Mouse (Mus musculus) adipocyte (in vitro differentiated cells): ENCODE results near the gene Afm.

ENCODE experiments used
- DNase-seq: peaks from one replicate; pipeline ENCODE4 v3.0.0-alpha.2; 2016; ENCODE audit warnings: low spot score

Afm gene

DNA sequence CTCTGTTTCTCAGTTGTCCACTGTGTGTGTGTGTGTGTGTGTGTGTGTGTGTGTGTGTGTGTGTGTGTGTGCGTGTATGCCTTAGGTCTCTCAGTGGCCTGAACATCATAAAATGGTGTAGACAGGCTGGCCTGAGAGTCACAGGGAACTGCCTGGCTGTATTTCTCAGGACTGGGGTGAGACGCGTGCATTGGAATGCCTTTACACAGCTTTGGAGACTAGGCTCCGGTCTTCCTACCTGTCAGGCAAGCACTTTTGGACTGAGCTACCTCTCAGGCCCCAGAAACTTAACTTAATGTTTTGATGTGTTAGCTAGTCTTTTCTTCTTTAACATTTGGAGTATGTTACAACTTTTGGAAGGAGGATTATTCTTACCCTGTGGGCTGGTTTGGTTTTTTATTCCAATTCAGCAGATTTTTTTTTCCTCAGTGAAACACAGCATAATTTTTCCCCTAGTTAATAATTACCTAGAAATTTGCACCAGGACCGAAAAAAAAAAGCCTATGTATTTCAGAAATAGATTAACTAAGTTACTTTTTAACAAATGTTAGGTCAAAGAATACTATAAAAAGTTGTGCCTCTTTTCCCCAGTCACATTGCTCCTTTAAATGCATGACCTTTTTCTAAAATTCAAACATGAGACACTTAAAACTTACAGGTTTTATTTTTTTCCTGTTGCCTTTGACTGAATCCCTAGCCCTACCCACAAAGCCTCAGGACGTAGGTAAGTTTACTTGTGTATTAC is at the start of gene Afm:
Gene Afm, plus strand, starts transcription at position 577 of the 745 bp plus-strand sequence.
- DNase-seq, result no peak

DNA sequence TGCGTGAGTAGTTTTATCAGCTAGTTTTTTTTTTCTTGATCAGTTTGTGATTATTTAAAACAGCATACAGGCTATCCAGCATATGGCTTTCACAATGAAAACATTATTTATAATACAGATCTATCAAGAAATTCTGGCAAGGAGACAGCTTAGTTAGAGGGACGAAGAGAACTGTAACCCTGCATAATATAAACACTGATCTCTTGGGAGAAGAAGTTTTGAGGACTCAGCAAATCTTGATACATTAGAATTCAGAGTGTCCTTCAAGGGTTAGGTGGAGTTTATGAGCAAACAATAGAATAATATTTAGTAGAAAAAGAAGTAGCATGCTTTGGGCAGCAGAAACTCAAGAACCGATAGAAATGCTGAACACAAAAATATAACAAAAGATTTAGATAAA is 47.9 kb upstream of the Afm start:
- DNase-seq, result no peak

DNA sequence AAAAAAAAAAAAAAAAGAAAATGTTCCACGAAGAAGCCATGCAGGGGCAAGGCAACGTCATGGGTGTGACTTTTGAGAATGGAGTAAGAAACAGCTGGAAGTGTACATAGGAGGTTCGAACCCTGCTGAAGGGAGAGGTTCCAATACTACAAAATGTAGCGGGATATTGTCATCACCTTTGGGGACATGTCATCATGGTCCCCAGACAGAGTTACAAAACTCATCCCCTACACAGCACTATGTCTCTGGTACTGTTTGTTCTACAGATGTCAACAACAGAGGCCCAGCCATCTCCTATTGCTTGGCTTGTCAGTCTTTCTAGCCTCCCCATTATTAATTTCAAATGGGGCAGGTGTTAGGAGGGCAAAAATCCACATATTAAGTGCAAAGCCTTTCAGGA is 44.8 kb upstream of the Afm start:
- no peak for DNase-seq

DNA sequence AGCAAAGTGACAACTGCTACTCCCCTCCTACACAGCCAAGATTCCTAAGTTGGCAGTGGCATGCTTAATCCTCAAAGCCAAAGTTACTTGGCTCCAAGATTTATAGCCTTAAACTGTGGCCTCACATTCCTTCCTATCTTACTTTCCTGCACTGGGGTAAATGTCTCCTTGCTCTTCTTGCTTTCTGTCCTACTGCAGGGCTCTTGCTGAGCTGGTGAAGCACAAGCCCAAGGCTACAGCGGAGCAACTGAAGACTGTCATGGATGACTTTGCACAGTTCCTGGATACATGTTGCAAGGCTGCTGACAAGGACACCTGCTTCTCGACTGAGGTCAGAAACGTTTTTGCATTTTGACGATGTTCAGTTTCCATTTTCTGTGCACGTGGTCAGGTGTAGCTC is 44.4 kb upstream of the Afm start:
- peak; percentile 40 for DNase-seq

DNA sequence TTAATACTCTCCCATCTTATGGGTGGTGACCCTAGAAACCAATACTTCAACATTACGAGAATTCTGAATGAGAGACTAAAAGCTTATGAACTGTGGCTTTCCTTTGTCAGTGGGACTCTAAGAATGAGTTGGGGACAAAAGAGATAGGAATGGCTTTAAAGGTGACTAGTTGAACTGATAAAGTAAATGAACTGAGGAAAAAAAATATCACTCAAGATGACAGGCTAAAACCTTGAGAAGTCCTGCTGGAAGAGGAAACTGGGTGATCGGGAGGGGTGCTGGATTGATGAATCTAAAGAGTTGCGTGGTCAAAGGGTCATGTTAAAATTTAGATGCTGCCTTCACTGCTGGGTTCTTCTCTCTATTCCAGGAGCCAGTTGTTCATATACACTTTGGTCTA is 42.0 kb upstream of the Afm start:
- DNase-seq, result no peak

DNA sequence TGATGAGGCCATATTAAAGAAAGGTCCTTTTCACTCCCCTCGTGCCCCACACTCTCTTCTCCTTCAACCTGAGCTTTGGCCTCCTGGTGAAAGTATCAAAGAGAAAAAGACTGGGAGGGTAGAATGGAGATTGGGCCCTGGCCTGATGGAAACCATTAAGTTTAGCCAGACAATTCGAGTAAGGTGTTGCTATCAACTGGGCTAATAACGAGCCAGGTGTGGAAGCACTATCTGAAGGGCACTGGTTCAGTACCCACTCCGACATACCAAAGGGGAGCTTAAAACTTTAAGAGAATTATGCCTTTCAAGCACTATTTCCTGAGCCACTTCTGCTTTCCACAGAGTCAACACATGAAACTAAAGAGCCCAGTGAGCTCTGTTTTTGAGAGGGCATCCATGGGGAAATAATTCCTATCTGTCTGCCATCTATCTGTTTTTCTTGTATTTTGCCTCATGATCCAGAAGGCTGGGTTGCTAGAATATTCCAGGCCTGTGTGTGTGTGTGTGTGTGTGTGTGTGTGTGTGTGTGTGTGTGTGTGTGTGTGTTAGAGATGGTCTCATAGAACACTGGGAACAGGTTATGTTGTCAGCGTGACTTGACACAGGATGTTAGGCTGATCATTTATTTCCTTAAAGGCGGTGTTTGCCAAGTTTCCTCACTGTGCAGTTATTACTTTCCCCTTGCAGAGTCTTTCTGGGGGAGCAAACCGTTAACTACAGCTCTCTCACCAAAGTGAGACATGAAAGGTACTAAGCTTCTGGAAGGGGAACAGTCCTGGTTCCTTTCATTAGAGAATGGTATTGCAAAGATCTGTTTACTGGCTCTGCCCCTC is 41.2 kb upstream of the Afm start:
- DNase-seq, result no peak

DNA sequence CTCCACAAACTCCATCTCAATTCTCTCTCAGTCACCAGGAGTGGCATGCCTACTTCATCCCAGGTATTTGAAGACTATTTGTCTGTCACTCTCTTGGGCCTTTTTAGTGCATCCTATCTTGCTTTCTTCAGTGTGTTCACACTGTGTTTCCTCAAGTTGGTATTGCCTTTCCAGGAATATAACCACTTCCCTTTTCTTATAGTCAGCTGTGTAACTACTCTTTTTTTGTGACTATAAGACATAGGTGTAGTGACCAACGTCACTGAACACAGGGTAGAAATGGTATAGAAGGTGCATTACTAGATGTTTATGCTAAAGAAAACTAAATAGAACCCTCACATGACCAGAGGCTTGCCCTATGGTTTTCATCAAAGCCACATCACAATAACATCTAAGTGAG is 39.8 kb upstream of the Afm start:
- no peak for DNase-seq

DNA sequence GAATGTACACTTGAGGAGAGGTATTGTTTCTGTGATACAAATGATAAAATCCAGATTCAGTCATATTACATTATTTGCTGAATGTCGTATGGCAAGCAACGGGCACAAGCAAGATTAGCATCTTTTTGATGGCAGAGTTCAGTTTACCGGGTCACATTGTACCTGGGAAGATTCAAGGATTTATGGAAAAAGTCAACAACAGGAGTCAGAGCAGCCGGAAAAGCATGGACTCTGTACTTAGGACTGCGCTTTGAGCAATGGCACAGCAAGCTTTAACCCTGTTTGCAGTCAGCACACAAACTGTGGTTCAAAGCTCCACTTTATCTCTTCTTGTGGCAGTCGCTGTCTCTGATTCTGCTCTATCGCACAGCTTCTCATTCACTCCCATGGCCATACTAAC is 33.1 kb upstream of the Afm start:
- no peak for DNase-seq

DNA sequence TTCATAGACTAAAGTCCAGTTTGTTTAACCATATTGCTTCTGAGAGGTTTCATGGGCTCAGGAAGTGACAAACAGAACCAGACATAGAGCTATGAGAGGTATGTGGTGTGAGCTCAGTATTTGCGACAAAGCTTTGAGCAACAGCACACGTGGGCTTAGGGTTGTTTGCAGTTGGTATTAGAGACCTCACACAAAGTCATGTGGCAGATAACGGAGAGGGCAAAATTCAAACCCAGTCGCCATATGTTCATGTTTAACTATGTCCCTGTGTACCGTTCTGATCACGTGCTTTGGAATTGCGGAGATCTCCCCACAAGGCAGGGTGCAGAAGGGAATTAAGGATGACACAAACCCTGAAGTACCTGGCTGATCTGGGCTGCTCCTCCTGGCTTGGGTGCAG is 30.4 kb upstream of the Afm start:
- no peak for DNase-seq

DNA sequence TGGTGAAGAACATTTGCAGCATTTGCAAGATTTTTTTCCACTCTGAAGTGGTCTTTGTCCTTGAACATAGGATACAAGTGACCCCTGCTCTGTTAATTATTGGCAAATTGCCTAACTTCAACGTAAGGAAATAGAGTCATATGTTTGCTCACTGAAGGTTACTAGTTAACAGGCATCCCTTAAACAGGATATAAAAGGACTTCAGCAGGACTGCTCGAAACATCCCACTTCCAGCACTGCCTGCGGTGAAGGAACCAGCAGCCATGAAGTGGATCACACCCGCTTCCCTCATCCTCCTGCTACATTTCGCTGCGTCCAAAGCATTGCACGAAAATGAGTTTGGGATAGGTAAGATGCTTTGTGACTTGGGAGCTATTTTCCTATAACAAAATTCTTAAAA is 28.2 kb upstream of the Afm start, which contains the start of gene Afp:
Gene Afp, plus strand, starts transcription at position 220 of the 400 bp plus-strand sequence.
- DNase-seq, result no peak

DNA sequence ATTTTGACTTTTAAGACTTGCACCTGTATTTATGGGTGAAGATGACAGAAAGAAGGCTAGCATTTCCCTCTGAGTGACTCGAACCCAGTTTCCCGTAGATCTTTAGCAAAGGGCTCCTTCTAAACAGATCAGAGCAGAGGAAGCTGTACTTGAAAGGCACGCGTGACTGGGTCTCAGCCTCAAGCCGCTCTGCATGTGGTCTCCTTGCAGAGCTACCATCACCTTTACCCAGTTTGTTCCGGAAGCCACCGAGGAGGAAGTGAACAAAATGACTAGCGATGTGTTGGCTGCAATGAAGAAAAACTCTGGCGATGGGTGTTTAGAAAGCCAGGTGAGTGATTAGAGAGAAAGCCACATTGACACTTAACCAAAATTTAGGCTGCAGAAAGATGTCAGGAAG is 26.3 kb upstream of the Afm start:
- no peak for DNase-seq

DNA sequence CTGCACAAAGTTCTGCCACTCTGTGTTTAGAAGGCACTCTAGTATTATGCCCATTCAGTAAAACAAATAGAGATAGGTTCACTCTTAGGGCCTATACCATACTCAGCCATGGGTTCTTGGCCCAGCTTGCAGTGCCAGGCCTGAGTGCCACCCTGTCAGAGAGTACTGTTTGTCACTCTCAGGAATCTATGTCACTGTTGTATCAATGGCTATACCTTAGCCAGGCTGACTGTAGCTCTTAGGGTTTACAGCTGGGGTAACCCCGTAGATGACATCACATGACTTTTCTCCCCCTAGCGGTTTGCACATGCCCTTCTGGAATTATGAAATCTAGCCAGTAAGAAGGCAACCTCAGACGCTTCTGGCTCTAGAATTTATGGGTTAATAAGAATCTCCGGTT is 24.4 kb upstream of the Afm start:
- DNase-seq, result no peak

DNA sequence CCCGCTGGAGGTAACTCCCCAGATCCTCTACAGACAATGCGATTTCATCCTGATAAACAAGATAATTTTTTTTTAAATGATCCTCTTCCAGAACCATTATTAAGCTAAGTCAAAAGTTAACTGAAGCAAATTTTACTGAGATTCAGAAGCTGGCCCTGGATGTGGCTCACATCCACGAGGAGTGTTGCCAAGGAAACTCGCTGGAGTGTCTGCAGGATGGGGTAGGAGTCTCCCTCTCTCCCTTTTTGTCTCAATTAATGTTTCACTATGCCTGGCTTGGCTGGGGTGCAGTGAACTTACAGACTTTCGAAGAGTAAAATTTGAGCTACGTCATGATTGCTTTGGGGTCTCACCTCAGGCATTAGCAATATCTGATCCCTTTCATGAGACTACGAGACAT is 19.2 kb upstream of the Afm start:
- no peak for DNase-seq

DNA sequence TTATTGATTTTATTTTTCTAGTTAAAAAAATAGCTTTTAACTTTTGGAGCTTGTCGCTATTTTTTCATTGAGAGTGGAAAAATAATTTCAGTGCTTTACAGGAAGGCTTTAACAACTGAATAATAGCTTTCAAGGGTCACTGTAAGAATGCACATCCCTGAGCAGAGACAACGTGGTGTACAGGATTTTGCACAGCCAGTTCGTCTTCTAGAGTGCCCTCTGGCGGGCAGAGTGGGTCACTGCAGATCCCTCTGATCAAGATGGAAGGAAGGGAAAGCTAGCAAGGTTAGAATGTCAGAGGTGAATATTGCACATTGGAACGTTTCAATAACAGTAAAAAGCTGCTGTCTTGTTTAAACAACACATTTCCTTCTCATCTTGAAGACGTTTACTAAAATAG is 18.0 kb upstream of the Afm start:
- peak; percentile 92 for DNase-seq

DNA sequence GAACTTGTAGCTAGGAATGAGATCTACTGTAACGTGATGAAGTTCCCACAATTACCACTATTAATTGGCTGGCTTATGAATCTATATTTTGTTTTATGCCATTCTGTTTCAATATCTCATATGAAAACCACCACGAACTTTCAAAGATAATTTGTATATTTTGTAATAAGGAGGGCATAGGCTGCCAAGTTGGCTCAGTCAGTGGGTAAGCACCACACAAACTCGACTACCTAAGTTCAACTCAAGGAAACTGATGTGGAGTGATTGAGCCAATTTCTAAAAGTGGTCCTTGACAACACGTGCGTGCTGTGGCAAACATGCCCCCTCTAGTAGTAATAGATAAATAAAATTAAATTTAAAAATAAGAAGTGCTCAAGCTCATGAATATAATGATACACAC is 17.0 kb upstream of the Afm start:
- DNase-seq, result no peak

DNA sequence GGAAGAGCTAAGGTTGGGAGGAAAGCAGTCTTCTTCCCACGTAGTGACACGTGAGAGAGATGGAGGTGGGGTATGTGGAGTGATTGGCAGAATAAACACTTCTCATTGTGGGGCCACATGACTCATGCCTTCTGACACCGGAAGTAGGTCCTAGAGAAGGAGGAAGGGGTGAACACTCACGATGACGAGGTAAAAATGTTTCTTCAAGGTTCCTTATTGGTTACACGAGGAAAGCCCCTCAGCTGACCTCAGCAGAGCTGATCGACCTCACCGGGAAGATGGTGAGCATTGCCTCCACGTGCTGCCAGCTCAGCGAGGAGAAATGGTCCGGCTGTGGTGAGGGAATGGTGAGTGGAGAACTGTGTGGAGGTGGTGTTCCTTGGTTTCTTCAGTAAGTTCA is 14.0 kb upstream of the Afm start:
- DNase-seq, result no peak

DNA sequence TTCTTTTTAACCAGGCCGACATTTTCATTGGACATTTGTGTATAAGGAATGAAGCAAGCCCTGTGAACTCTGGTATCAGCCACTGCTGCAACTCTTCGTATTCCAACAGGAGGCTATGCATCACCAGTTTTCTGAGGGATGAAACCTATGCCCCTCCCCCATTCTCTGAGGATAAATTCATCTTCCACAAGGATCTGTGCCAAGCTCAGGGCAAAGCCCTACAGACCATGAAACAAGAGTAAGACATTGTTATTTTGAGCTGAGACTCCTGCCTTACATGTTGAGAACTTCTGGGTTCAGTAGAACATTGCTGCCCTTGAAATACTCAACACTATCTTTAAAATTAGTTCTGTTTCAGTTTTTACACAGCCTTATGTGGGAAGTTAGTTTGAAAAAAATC is 12.2 kb upstream of the Afm start:
- DNase-seq, result no peak

DNA sequence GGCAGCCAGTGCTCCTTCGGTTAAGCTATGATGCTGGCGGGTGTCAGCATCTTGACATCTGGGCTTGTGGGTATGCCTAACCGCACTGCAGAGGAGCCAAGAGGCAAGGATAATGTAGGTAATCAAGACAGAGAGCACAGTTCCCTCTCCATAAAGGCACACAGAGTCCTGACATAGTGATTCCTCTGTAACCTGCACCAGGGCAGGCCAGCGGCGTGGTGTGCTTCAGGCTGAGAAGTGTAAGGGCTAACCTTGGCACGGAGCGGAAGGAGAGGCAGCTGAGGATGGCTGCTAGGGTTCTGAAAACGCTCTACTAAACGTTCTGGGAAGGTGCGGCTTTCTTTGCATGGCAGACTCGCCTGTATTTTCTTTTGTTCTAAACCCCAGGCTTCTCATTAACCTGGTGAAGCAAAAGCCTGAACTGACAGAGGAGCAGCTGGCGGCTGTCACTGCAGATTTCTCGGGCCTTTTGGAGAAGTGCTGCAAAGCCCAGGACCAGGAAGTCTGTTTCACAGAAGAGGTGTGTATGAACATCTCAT is 11.3 kb upstream of the Afm start:
- no peak for DNase-seq

DNA sequence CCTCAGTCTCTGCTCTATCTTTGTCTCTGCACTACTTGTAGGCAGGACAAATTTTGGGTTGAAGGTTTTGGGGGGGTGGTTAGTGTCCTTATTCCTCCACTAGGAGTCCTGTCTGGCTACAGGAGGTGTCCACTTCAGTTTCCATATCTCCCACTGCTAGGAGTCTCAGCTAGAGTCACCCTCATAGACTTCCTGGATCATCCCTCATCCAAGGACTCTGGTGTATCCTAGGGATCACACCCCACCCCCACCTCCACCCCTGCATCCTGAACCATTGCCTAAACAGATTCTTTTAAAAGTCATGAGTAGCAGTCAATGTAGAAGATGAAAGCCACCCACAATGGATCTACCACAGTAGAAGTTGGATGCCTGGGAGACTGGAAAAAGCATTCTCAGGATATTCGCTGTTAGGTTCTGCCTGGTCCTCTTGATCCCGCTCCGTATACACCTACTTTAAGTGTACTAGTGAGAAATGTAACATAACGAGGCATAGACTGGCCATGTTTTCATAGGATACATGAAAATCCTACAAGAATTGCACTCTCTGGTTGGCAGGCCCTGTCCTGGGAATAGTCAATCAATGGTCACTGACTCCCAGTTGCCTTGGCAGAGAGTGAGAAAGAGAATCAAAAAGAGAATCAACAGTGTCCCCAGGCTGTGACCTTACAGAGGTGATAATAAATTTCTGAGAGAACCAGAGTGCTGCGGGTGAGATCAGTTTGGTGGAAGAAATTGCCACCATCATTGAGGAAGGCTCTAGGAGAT is 8.7 kb upstream of the Afm start:
- no peak for DNase-seq

DNA sequence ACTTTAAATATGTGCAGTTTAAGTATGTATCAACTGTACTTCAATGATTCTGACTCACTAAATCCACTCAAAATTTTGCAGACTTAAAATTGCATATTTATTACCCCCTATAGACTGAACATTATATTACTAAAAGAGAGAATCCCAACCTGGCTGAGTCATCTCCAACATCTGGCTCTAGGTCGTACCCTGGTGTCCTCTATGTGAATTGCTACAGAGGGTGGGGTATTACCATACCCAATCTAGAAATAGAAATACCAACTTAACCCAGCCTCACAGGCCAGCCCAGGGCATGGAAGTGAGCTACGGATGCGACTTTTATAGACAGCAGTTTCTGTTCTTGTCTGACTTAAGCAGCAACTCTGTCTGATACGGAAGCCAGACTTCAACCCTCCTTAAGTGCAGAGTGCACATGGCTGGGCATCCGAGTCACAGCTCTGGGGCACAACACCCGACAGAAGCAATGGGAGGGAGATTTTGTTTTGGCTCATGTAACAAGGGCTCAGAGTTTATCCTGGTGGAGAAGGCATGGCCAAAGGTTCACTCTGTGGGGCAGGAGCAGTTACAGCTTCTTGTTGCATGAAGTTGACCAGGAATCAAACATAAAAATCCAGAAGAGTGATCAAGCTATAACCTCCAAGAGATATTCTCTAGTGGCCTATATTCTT is 6.3 kb upstream of the Afm start:
- no peak for DNase-seq

DNA sequence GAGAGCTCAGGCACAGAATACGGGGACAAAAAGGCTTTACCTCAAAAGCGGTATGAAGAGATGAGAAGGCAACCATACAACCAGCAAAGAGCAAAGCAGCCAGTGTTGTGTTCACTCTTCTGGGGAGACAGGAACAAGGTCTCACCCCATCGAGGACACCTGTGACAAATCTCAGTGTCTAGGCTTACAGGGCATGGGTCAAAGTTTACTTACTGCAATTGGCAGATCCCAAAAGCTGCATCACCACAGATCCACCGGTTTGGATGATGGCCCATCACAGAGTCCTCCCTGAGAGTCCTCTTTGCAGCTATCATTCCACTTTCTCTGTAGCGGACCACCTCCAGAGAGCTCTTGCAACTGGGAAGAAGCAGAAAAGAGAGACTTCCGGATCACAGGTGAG is 3.2 kb upstream of the Afm start:
- no peak for DNase-seq

DNA sequence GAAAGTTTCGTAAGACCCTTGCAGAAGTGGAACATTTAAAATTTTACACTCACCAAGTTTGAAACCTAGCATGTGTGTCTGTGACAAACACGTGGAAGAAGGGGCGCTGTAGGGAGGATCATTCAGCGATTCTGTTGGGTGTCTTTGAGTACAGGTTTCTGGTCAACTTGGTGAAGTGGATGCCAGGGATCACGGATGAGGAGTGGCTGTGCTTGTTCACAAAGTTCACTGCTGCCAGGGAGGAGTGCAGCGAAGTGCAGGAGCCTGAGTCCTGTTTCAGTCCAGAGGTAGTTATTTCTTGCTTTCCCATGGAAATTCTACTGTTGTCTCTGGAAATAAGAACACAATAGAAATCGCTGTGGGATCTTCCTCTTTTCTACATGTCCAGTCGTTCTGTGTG is 32.5 kb downstream of the Afm start:
- DNase-seq, result no peak
